Mouse (Mus musculus): ENCODE results near the gene Ptprd. TPM values are rescaled to one million over a fixed set of nuclear protein-coding genes. Genes with fewer than 3 reads are reported as not detected.

Ptprd gene
- polyA plus RNA-seq, 1 experiment = 357 TPM

- 86% methylated on average over 8 of the region's 8 CpGs for WGBS
- TF ChIP-seq POLR2A (IDR thresholded peaks at IDR 0.05; ENCODE audit: insufficient read depth, low read depth, low read length) (no peak), CTCF (IDR thresholded peaks at IDR 0.05; ENCODE audit: insufficient read depth, low read depth, low read length) (no peak)
- Histone ChIP-seq H3K4me3 (ENCODE audit: insufficient read depth, low read depth, low read length) (no peak overlapping the region), H3K27ac (ENCODE audit: insufficient read depth, low read depth, low read length) (no peak overlapping the region), H3K4me1 (ENCODE audit: control insufficient read depth, insufficient read depth, low read length) (no peaks in the 10 kb centered on the region)
Observed at GRCm38 (mm10) chr4:76292733-76293357, 1918.9 kb downstream of the Ptprd start.

GRCm38 (mm10) chr4:76290484-76290818, 1921.3 kb downstream of the Ptprd start:
- no peak for TF ChIP-seq CTCF (IDR thresholded peaks at IDR 0.05; ENCODE audit: insufficient read depth, low read depth, low read length)
- TF ChIP-seq POLR2A (IDR thresholded peaks at IDR 0.05; ENCODE audit: insufficient read depth, low read depth, low read length) = no peak
- Histone ChIP-seq H3K4me1 (ENCODE audit: control insufficient read depth, insufficient read depth, low read length) (no peaks in the 10 kb centered on the region), H3K27ac (ENCODE audit: insufficient read depth, low read depth, low read length) (no peak overlapping the region), H3K4me3 (ENCODE audit: insufficient read depth, low read depth, low read length) (no peak overlapping the region)
- 80% methylated on average over 1 of the region's 1 CpGs for WGBS

- H3K27ac ChIP-seq (ENCODE audit: insufficient read depth, low read depth, low read length) = no peak overlapping the region
- H3K4me3 ChIP-seq (ENCODE audit: insufficient read depth, low read depth, low read length) = no peak overlapping the region
- no peak for TF ChIP-seq POLR2A (IDR thresholded peaks at IDR 0.05; ENCODE audit: insufficient read depth, low read depth, low read length)
- TF ChIP-seq CTCF (IDR thresholded peaks at IDR 0.05; ENCODE audit: insufficient read depth, low read depth, low read length) = no peak
- WGBS = 50% methylated on average over 12 of the region's 12 CpGs
- no peaks in the 10 kb centered on the region for H3K4me1 ChIP-seq (ENCODE audit: control insufficient read depth, insufficient read depth, low read length)
Observed at GRCm38 (mm10) chr4:76289612-76290483, 1921.9 kb downstream of the Ptprd start.

- 63% methylated on average over 2 of the region's 2 CpGs for WGBS
- Histone ChIP-seq H3K4me1 (ENCODE audit: control insufficient read depth, insufficient read depth, low read length) (no peaks in the 10 kb centered on the region), H3K4me3 (ENCODE audit: insufficient read depth, low read depth, low read length) (no peak overlapping the region), H3K27ac (ENCODE audit: insufficient read depth, low read depth, low read length) (no peak overlapping the region)
- TF ChIP-seq CTCF (IDR thresholded peaks at IDR 0.05; ENCODE audit: insufficient read depth, low read depth, low read length) (no peak), POLR2A (IDR thresholded peaks at IDR 0.05; ENCODE audit: insufficient read depth, low read depth, low read length) (no peak)
Observed at GRCm38 (mm10) chr4:76286016-76286415, 1925.7 kb downstream of the Ptprd start.

- H3K4me1 ChIP-seq (ENCODE audit: control insufficient read depth, insufficient read depth, low read length) = no peaks in the 10 kb centered on the region
- 58% methylated on average over 4 of the region's 4 CpGs for WGBS
- H3K27ac ChIP-seq (ENCODE audit: insufficient read depth, low read depth, low read length) = no peak overlapping the region
- no peak overlapping the region for H3K4me3 ChIP-seq (ENCODE audit: insufficient read depth, low read depth, low read length)
- no peak for TF ChIP-seq POLR2A (IDR thresholded peaks at IDR 0.05; ENCODE audit: insufficient read depth, low read depth, low read length)
- no peak for TF ChIP-seq CTCF (IDR thresholded peaks at IDR 0.05; ENCODE audit: insufficient read depth, low read depth, low read length)
Observed at GRCm38 (mm10) chr4:76282886-76283285, 1928.9 kb downstream of the Ptprd start.

GRCm38 (mm10) chr4:76262727-76263126, 1949.0 kb downstream of the Ptprd start:
- Histone ChIP-seq H3K4me1 (ENCODE audit: control insufficient read depth, insufficient read depth, low read length) (peaks cover 5% of the 10 kb centered on the region), H3K4me3 (ENCODE audit: insufficient read depth, low read depth, low read length) (no peak overlapping the region), H3K27ac (ENCODE audit: insufficient read depth, low read depth, low read length) (no peak overlapping the region)
- no peak for TF ChIP-seq POLR2A (IDR thresholded peaks at IDR 0.05; ENCODE audit: insufficient read depth, low read depth, low read length)
- TF ChIP-seq CTCF (IDR thresholded peaks at IDR 0.05; ENCODE audit: insufficient read depth, low read depth, low read length) = no peak
- WGBS = 95% methylated on average over 4 of the region's 4 CpGs

- 69% methylated on average over 1 of the region's 1 CpGs for WGBS
- no peak overlapping the region for H3K27ac ChIP-seq (ENCODE audit: insufficient read depth, low read depth, low read length)
Observed at GRCm38 (mm10) chr4:76260686-76261085, 1951.1 kb downstream of the Ptprd start.

GRCm38 (mm10) chr4:76260286-76260685, 1951.5 kb downstream of the Ptprd start:
- Histone ChIP-seq H3K4me1 (ENCODE audit: control insufficient read depth, insufficient read depth, low read length) (peaks cover 5% of the 10 kb centered on the region), H3K27ac (ENCODE audit: insufficient read depth, low read depth, low read length) (no peak overlapping the region), H3K4me3 (ENCODE audit: insufficient read depth, low read depth, low read length) (no peak overlapping the region)
- TF ChIP-seq CTCF (IDR thresholded peaks at IDR 0.05; ENCODE audit: insufficient read depth, low read depth, low read length) (no peak), POLR2A (IDR thresholded peaks at IDR 0.05; ENCODE audit: insufficient read depth, low read depth, low read length) (no peak)
- WGBS = 39% methylated on average over 3 of the region's 3 CpGs

More at GRCm38 (mm10) chr4:76260686-76261085, 1951.1 kb downstream of the Ptprd start:
- no peak overlapping the region for H3K4me3 ChIP-seq (ENCODE audit: insufficient read depth, low read depth, low read length)
- H3K4me1 ChIP-seq (ENCODE audit: control insufficient read depth, insufficient read depth, low read length) = peaks cover 5% of the 10 kb centered on the region
- TF ChIP-seq CTCF (IDR thresholded peaks at IDR 0.05; ENCODE audit: insufficient read depth, low read depth, low read length) (no peak), POLR2A (IDR thresholded peaks at IDR 0.05; ENCODE audit: insufficient read depth, low read depth, low read length) (no peak)

GRCm38 (mm10) chr4:76259636-76260035, 1952.1 kb downstream of the Ptprd start:
- no peak overlapping the region for H3K27ac ChIP-seq (ENCODE audit: insufficient read depth, low read depth, low read length)
- 38% methylated on average over 2 of the region's 2 CpGs for WGBS
- H3K4me3 ChIP-seq (ENCODE audit: insufficient read depth, low read depth, low read length) = no peak overlapping the region
- peaks cover 5% of the 10 kb centered on the region for H3K4me1 ChIP-seq (ENCODE audit: control insufficient read depth, insufficient read depth, low read length)
- no peak for TF ChIP-seq CTCF (IDR thresholded peaks at IDR 0.05; ENCODE audit: insufficient read depth, low read depth, low read length)
- no peak for TF ChIP-seq POLR2A (IDR thresholded peaks at IDR 0.05; ENCODE audit: insufficient read depth, low read depth, low read length)

Measured in olfactory bulb, adult 2 months (tissue).